ENCODE assay signal across 13 mouse cellular contexts in the genomic region with DNA sequence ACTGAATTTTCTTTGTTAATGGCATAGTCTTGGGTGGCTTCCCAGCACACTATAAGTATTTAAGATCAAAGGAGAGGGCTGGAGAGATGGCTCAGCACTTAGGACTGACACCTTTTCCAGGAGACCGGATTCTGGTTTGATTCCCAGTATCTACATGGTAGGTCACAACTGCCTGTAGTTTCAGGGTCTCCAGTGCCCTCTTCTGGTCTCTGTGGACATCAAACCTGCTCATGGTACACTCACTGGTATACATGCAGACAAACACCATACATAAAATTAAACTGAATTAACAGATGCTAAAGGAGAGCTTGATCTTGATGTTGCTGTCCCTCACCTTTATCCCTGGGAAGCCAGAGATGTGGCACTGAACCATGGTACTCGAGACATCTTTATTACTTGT. TPM values are rescaled to one million over a fixed set of nuclear protein-coding genes. Genes with fewer than 3 reads are reported as not detected.
DNase-seq lines count a peak whose midpoint lies in the region; ATAC-seq lines count a peak whose summit lies in the region.
"Had no signal": no experiment of that assay in that cellular context is flagged by ENCODE, and none has a peak within 500 bp of the region (broad histone marks: within the 10 kb centered on the region; RNA-seq: fewer than 3 reads in every experiment).

No protein-coding gene starts in this region.

- H3K36me3 ChIP-seq in kidney, embryonic 14.5 days (ENCODE audit: control insufficient read depth, insufficient read depth, low read length), result peaks cover 40% of the 10 kb centered on the region

- H3K9ac ChIP-seq in kidney, embryonic 14.5 days (ENCODE audit: low read depth, low read length), result no peak overlapping the region
- H3K9ac ChIP-seq: liver, embryonic 13.5 days; midbrain, embryonic 12.5 days; neural tube, embryonic 13.5 days had no signal

- no peak overlapping the region for H3K4me2 ChIP-seq in kidney, embryonic 14.5 days (replicated peaks; ENCODE audit: low read depth, low read length)
- H3K4me2 ChIP-seq: liver, embryonic 13.5 days; midbrain, embryonic 12.5 days; neural tube, embryonic 13.5 days had no signal

- no peaks in the 10 kb centered on the region for H3K9me3 ChIP-seq in kidney, embryonic 14.5 days (ENCODE audit: control insufficient read depth, low read length)
- H3K9me3 ChIP-seq: liver, embryonic 13.5 days; midbrain, embryonic 12.5 days; neural tube, embryonic 13.5 days had no signal

- no peak overlapping the region for H3K4me3 ChIP-seq in kidney, embryonic 14.5 days (ENCODE audit: low read length)
- H3K4me3 ChIP-seq: liver, embryonic 13.5 days; midbrain, embryonic 12.5 days; neural tube, embryonic 13.5 days had no signal

- no peaks in the 10 kb centered on the region for H3K4me1 ChIP-seq in kidney, embryonic 14.5 days (ENCODE audit: control insufficient read depth, insufficient read depth, low read length)
- H3K4me1 ChIP-seq: midbrain, embryonic 12.5 days had no signal

- H3K27me3 ChIP-seq in kidney, embryonic 14.5 days (ENCODE audit: control insufficient read depth, insufficient read depth, low read length), result no peaks in the 10 kb centered on the region
- H3K27me3 ChIP-seq: liver, embryonic 13.5 days; midbrain, embryonic 12.5 days; neural tube, embryonic 13.5 days had no signal

- ATAC-seq in kidney, embryonic 14.5 days (ENCODE audit: low FRiP score, low TSS enrichment), result no peak

- 89% methylated on average over 2 of the region's 2 CpGs for WGBS in kidney, embryonic 14.5 days

- H3K27ac ChIP-seq in kidney, embryonic 14.5 days (ENCODE audit: low read depth, low read length), result no peak overlapping the region
- H3K27ac ChIP-seq: liver, embryonic 13.5 days; midbrain, embryonic 12.5 days; neural tube, embryonic 13.5 days had no signal

- peak; percentile 22 to 47 for DNase-seq in cerebellum, postnatal 10 days
- DNase-seq in cerebellum, adult 11-12 months, result no peak
- peak; percentile 34 for DNase-seq in kidney, postnatal 10 days
- DNase-seq in thymus, postnatal 25 days, result peak; percentile 12
- no peak for DNase-seq in thymus, postnatal 10 days (ENCODE audit: low spot score in 2 of 2)
- DNase-seq in spleen, postnatal 4 days (ENCODE audit: low spot score in 2 of 2), result no peak
- DNase-seq in adrenal gland, postnatal 25 days, result no peak
- DNase-seq: heart, postnatal 36 days; kidney, adult 11 months; liver, embryonic 13.5 days had no signal

RNA-seq across cellular contexts. Expression of a gene that starts 51.1 kb away (rescaled TPM):
- polyA plus RNA-seq in kidney, embryonic 14.5 days (2014; fragmentation: Nextera tagmentation; extraction: Ambion mirVana), result 4.5 and 6.4 TPM in 2 replicates
- 2.5 and 3.6 TPM in 2 replicates for total RNA-seq in adrenal gland, postnatal 25 days (2021)

RNA-seq across cellular contexts. Expression of a gene that starts 51.5 kb away (rescaled TPM):
- polyA plus RNA-seq in kidney, embryonic 14.5 days (2014; fragmentation: Nextera tagmentation; extraction: Ambion mirVana), result 74.2 TPM in 2 replicates
- total RNA-seq in adrenal gland, postnatal 25 days (2021), result 102 and 123 TPM in 2 replicates

Comparison
In these comparisons a context has a peak if more than half of its experiments do, and no peak if none do; other contexts are left out.
1. DNase-seq: peak in cerebellum, postnatal 10 days (2 of 2), kidney, postnatal 10 days (single experiment) and thymus, postnatal 25 days (single experiment); none in cerebellum, adult 11-12 months (single experiment), thymus, postnatal 10 days (0 of 2), spleen, postnatal 4 days (0 of 2) and adrenal gland, postnatal 25 days (single experiment).